Mouse (Mus musculus) limb, embryonic 15.5 days (tissue): ENCODE measurements around the gene Sycn. TPM values are rescaled to one million over a fixed set of nuclear protein-coding genes. Genes with fewer than 3 reads are reported as not detected.

Experiments
- microRNA-seq: library from miRNA; unstranded; fragments of <30 nt; microRNA quantifications from one replicate; pipeline ENCODE4, GENCODE M21; 2016
- polyA plus RNA-seq: library from polyadenylated mRNA; unstranded; fragments of >200 nt; fragmentation: Nextera tagmentation; extraction: Ambion mirVana; gene quantifications from 2 replicates; pipeline ENCODE4 v1.2.1, GENCODE M21; 2015

Gene Sycn
- polyA plus RNA-seq, 1 experiment from 2014 or later = not detected

Small RNA genes lying within 50 kb of the gene (microRNA-seq; reads per million reads assigned to microRNA genes)
- not detected for gene Mir7049

Other genes with a start within 250 kb of the Sycn start
- gene Selenov, start 249.7 kb upstream of the Sycn start, polyA plus RNA-seq = 1.0 TPM in 1 of 2 replicates, not detected in the other
- 0.35 and 0.53 TPM in 2 replicates for gene Dll3, start 238.6 kb upstream of the Sycn start, polyA plus RNA-seq
- 115 and 126 TPM in 2 replicates for gene Timm50, start 228.8 kb upstream of the Sycn start, polyA plus RNA-seq
- gene Supt5, start 202.1 kb upstream of the Sycn start, polyA plus RNA-seq = 95.3 and 98.0 TPM in 2 replicates
- gene Rps16, start 190.2 kb upstream of the Sycn start, polyA plus RNA-seq = 822 and 1,022 TPM in 2 replicates
- 54.4 and 54.8 TPM in 2 replicates for gene Plekhg2, start 168.3 kb upstream of the Sycn start, polyA plus RNA-seq
- gene Zfp36, start 160.6 kb upstream of the Sycn start, polyA plus RNA-seq = 22.8 and 26.0 TPM in 2 replicates
- gene Med29, start 148.2 kb upstream of the Sycn start, polyA plus RNA-seq = 44.8 and 45.1 TPM in 2 replicates
- gene Paf1, start 147.9 kb upstream of the Sycn start, polyA plus RNA-seq = 67.6 and 73.4 TPM in 2 replicates
- gene Gmfg, start 103.4 kb upstream of the Sycn start, polyA plus RNA-seq = 18.1 and 19.3 TPM in 2 replicates
- 3.1 and 3.5 TPM in 2 replicates for gene Lrfn1, start 88.9 kb upstream of the Sycn start, polyA plus RNA-seq
- not detected in 2 replicates for gene Ifnl2, start 30.4 kb upstream of the Sycn start, polyA plus RNA-seq
- not detected in 2 replicates for gene Ifnl3, start 18.0 kb upstream of the Sycn start, polyA plus RNA-seq
- gene Nccrp1, start 6.4 kb downstream of the Sycn start, polyA plus RNA-seq = 1.6 and 2.3 TPM in 2 replicates
- 26.3 and 28.3 TPM in 2 replicates for gene Samd4b, start 57.3 kb downstream of the Sycn start, polyA plus RNA-seq
- 33.7 and 34.9 TPM in 2 replicates for gene Pak4, start 57.3 kb downstream of the Sycn start, polyA plus RNA-seq
- 1.8 and 1.9 TPM in 2 replicates for gene Acp7, start 90.4 kb downstream of the Sycn start, polyA plus RNA-seq
- 6.2 and 7.2 TPM in 2 replicates for gene Fbxo27, start 152.0 kb downstream of the Sycn start, polyA plus RNA-seq
- 27.2 and 37.3 TPM in 2 replicates for gene Fbxo17, start 175.9 kb downstream of the Sycn start, polyA plus RNA-seq
- 112 and 125 TPM in 2 replicates for gene Mrps12, start 200.9 kb downstream of the Sycn start, polyA plus RNA-seq
- 20.1 and 24.1 TPM in 2 replicates for gene Sars2, start 201.1 kb downstream of the Sycn start, polyA plus RNA-seq
- 0.82 and 1.9 TPM in 2 replicates for gene Ccer2, start 215.3 kb downstream of the Sycn start, polyA plus RNA-seq
- 79.8 and 96.9 TPM in 2 replicates for gene Sirt2, start 225.8 kb downstream of the Sycn start, polyA plus RNA-seq
- 41.5 and 49.2 TPM in 2 replicates for gene Nfkbib, start 226.6 kb downstream of the Sycn start, polyA plus RNA-seq
- 4.7 and 5.6 TPM in 2 replicates for gene Rinl, start 248.1 kb downstream of the Sycn start, polyA plus RNA-seq